Mouse (Mus musculus) spleen, adult 12 weeks (tissue): ENCODE data around the gene Ppp1r18.

Experiments used
- DNase-seq: peaks from one replicate; pipeline ENCODE4 v3.0.0; 2022; ENCODE audit warnings: low spot score

Gene Ppp1r18

DNA sequence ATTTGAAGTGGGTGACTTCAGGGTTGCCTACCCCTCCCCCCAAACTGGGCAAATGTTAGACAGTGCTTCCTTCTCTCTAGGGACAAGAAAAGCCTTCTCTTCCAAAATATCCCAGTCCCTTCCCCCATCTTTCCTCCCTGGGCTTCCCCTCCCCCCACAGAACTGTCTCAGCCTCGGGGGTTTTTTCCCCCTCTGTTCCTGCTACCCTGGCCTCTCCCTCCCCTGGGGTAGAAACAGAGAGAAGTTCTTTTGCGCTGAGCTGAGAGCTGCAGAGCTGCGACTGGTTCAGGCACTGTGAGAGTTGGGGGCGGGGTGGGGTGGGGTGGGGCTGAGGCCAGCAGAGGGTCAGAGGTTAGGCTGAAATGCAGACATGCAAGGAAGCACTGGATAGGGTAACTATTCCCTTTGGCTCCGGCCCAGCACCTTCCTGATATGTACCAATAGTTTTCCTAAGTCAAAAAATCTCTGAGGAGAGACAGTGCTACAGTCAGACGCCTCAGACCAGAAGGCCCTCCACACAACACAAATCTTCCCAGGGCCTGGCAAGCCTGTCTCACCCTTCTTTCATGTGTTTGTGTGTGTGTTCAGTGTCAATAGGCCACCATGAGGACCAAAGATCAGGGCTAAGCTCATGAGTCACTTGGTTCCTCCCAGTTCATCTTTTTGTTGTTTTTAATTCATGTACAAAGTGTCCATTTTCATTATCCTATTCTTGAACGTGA is 4.1 kb downstream of the Ppp1r18 start:
- no peak for DNase-seq

DNA sequence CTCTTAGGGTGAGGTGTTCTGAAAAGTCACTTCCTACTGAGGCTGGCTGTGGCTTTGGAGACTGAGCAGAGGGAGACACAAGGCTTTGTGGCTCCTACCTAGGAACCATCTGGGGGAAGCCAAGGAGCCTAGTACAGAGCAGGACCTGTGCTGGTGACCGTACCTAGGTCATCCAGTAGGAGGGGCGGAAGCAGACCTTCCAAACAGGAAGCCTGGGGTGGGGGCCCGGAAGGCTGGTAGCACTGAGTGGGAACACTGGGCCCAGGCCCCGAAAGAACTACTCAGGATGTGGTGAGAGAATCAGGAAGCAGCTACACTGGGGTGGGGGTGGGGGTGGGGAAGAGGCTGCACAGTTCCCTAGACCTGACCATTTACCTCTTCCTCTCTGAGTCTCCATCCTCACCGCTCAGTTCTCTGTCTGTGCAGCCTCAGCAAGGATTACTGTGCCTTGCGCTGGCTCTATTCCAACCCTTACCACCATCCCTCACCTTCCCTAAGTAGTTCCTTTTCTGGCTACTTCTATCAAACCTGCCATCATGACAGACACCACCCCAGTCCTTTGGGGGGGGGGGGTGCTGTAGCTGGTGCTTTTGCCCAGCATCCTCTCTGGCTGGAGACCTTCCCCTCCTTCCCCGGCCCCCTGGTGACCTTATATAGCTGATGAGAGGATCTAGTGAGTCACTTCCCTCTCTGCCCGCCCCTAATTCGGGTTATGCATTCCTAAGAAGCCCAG is 4.9 kb downstream of the Ppp1r18 start:
- peak; percentile 33 for DNase-seq

DNA sequence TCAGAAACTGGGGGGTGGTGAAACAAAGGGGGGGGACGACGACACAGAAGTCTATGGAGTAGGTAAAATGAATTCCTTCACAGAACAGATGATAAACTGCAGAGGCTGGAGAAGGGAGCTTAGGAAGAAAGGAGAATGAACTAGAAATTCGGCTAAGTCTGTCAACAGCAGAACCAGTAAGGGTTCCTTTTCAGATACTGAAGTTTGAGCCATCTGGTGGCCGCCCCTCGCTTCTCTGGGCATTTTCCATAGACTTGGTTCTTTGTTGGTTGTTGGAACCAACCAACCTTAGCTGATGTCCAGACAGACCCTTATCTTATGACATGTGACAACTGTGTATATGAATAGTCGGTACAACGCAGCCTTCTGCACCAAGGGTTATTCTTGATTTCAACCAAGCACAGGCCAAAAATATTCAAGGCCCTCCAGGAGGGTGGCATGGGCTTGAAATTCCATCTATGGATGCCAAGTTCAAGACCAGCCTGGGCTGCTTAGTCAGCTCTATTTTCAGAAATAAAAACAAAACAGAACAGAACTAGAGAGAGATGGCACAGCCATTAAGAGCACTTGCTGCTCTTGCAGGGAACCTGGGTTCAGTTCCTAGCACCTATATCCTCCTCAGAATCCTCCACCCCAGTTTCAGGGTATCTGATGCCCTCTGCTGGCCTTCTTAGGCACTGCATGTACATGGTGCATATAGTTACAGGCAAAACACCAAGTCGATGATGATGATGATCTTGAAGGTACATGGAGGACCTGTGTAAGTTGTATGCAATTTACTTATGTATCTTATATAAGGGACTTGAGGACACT is 5.7 kb downstream of the Ppp1r18 start:
- peak; percentile 29 for DNase-seq

DNA sequence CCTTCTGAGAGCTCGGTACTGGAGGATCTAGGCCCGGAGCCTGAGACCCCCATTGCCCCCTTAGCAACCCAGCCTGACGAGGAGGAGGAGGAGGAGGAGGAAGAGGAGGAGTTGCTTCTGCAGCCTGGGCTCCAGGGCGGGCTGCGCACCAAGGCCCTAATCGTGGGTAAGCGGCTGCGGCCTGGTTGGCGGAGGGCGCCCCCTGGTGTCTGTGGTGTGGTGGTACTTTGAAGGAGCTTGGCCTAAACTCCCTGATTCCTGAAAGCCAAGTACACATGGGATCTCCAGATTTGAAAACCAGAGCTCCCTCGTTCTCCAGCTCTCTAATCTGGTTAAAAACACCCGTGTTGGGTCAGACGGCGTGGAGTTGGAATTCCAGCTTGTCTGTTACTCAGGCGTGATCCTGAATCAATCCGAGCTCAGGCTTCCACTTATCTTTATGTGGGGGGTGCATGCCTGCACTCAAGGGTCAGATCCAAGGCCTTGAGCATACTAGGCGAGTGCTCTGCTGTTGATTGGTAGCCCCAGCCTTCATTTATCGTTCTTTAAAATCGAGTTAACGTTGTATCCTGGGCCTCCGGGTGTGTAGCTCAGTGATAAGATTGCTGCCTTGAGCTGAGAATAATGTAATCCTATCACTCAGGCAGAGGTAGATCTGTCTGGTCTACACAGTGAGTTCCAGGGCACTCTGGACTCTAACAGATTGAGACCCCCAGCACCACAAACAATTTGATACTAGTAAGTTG is 8.6 kb downstream of the Ppp1r18 start:
- peak; percentile 77 for DNase-seq

DNA sequence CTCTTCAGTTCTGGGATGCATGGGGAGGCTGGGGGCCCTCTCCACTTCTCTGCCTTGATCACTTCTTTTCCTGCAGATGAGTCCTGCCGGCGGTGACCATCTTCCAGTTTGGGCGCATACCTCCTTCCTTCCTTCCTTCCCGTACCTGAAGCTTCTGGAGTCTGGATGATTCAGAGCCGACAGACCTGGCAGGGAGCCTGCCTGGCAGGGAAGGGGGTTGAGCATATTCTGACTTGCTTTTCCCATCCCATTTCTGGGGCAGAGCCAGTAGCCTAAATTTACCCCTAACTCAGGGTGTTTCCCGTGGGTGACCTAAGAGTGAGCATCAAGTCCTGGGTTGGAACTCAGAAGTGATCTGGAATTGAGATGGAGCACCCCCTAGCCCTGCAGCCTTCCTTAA is 9.3 kb downstream of the Ppp1r18 start:
- DNase-seq: no peak

DNA sequence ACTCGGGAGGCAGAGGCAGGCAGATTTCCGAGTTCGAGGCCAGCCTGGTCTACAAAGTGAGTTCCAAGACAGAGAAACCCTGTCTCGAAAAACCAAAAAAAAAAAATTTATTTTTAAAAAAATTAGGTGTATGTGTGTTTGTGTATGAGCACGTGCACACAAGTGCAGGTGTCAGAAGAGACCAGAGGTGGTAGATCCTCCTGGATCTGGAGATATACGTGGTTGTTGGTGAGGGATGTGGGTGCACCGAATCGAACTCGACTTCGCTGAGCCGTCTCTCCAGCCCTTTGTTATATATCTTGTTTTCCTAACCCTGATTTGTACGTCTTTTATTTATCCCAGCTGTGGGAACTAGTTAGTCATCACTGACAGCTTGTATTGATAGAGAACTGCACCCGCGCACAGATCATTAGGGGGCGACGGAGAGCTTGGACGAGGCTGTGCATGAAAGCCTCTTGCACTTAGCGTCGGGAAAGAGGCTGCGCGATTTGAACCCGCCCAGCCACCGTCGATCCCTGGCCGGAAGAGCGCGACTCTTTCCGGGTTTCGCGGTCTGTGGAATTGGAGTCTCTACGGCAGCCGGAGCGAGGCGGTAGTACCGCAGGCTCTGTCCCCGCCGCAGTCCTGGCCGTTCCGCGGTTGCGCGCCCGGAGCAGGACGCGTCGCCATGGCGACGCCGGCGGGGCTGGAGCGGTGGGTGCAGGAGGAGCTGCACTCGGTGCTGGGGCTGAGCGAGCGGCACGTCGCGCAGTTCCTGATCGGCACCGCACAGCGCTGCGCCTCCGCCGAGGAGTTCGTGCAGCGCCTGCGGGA is 14.1 kb downstream of the Ppp1r18 start, which contains the start of gene Dhx16:
Gene Dhx16 (plus strand): TSS at position 575 of the 813 bp plus-strand sequence.
- DNase-seq: peak; percentile 82

DNA sequence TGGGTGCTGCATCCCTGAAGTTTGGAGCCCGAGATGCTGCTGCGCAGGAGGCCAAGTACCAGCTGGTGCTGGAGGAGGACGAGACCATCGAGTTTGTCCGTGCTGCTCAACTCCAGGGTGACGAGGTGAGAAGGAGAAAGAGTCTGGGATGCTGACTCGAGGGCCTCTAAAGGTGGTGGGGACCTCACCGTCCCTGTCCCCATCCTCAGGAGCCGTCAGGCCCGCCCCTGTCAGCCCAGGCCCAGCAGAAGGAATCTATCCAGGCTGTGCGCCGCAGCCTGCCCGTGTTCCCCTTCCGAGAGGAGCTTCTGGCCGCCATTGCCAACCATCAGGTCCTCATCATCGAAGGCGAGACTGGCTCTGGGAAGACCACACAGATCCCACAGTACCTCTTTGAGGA is 17.5 kb downstream of the Ppp1r18 start:
- DNase-seq: no peak

DNA sequence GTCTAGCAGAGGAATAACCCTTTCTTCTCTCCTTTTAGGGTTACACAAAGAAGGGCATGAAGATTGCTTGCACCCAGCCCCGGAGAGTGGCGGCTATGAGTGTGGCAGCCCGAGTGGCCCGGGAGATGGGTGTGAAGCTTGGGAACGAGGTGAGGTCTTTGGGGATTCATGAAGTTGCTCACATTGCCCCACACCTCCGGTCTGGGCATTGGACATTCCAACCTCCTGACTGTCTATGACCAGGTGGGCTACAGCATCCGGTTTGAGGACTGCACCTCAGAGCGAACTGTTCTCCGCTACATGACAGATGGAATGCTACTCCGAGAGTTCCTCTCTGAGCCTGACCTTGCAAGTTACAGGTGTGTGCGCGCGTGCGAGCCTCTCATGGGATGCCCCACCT is 18.4 kb downstream of the Ppp1r18 start:
- no peak for DNase-seq

DNA sequence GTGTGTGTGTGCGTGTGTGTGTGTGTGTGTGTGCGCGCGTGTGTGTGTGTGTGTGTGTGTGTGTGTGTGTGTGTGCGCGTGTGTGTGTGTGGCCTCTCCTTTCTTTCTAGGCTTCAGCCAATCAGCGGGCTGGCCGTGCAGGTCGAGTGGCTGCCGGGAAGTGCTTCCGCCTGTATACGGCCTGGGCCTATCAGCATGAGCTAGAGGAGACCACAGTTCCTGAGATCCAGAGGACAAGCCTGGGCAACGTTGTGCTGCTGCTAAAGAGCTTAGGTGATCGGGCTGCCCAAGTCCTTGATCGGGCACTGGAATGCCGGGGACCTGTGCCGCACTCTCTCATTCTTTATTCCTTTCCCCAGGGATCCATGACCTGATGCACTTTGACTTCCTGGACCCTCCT is 22.3 kb downstream of the Ppp1r18 start:
- no peak for DNase-seq

DNA sequence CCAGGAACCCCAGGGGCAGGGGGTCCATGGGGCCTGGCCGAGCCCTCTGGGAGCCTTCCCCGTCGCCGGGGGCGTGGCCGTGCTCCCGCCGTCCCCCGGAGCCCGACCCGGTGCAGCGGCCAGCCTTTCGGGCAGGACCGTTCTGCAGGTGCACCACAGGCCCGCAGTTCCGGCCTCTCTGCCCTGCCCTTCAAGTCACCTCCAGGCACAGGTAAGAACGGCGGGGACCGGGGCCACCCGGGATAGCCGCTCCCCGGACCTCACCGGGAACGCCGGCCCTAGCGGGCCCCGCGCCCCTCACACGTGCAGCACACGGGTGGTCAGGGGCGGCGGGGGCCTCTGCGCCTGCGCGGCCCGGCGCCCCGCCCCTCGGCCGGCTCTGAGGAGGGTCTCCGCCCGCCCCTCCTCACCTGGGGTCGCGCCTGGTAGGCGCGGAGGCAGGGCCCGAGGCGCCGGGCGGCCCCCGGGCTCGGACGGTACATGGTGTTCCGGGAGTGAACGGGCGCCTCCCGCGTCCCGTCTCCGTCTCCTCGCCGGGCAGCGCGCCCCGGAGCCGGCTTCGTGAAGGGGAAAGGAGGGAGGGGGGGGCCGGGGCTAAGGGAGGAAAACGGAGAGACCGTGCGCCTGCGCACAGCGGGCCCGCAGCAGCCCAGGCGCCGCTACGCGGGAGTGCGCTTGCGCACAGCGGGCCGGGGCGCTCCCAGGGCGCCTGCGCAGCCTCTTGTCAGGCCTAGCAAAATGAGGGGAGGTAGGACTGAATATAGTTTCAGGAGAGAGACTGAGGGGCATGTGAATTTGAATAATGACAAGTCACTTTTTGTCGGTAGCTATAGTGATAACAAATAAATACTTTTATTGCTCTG is 31.6 kb downstream of the Ppp1r18 start, which contains the start of gene 2310061I04Rik:
Gene 2310061I04Rik (minus strand): TSS at position 651 of the 863 bp plus-strand sequence.
- DNase-seq: peak; percentile 84

DNA sequence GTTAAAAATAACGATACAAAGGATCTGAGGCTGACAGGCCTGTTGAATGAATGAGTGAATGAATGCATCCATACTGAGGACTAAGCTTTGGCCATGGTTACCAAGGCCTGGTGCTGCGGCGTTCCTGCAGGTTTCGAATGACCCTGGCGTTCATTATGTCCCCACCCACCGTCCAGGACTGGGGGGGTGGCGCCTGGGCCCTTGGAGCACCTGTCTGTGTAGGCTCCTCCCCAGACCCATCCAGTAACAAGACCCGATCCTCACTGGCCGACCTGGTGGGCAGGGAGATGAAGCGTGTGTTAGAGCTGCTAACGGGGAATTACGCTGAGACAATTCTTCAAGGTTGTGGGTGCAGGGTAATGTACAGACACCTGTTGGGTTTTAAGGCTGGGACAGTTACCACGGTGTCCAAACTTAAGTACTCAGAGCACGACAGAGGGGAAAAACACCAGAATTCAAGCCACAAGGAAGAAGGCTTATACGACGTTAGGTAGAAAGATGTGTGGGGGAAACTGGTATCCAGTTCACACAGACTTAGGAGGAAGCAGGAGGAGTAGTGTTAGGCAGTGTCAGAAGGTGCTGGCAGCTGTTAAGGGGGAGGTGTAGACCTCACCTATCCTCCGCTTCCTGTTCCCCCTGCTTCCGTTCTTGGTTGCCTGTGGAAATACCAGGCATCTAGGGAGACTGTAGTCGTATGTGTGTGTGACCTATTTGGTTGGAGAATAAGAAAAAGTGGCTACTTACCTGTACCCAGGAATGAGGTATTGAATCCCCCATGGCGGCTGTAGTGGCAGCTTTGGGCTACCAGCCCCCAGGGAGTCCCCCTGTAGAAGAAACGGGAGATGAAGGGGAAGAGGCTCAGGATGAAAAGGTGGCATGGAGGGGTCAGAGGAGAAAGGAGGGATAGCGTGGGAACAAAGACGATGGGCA is 32.5 kb downstream of the Ppp1r18 start:
- DNase-seq: no peak

DNA sequence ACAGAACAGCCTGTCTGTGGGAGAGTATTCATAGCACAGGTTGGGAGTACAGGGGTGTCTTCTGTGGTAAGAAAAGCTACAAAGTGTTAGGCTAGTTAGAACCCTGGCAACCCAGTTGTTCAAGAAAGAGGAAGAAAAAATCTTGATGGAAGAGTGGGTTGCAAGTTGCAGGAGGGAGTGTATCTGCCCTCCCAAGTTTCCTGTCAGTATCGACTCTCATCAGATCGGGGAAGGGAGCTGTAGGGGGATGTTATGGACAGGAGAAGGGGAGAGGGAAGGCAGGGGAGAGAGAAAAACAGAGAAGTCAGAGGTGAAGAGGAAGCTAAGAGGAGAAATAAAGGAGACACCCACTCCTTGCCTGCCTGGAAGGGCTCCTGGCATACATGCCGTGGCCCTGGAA is 35.2 kb downstream of the Ppp1r18 start:
- DNase-seq: no peak

DNA sequence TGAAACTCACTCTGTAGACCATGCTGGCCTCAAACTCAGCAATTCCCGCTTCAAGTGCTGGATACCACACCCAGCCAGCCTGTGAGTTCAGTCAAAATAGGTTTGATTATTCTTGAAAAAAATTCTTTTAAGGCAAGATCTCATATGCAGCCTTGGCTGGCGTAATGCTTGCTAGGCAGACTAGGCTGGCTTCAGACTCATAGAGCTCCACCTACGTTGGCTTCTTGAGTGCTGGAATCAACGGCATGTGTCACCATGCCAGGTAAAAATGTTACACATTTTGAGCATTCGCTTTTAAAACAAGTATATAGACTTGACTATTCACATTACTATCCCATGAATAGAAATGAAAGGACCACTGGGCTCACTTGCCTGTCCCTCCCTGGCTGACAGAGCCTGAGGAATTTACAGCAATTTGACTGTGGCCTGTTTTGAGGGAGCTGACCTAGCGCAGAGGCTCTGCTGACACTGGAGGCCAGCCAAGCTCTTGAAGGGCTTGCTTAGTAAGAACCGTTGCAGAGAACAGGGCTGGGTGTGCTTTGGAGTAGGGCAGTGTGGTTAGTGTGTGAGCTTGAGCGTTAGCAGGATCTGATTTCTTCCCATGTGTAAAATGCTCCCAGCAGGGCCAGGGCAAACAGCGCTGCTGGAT is 38.1 kb downstream of the Ppp1r18 start:
- no peak for DNase-seq

DNA sequence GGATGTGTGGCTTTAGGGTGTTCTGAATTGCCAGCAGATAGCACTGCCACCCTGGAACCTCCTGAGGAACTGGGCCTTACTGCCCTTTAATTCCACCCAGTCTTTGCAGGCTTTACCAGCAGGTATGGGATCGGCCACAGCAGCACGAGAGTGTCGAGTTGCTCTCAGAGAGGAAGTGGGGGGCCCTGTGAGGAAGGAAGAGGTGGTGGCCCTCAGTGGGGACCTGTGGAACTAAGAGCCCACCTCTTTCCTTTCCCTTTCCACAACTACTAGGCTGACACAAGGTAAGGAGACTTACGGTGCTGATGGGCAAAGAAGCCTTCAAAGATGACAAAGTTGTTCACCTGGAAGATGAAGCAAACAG is 38.6 kb downstream of the Ppp1r18 start:
- DNase-seq: no peak

DNA sequence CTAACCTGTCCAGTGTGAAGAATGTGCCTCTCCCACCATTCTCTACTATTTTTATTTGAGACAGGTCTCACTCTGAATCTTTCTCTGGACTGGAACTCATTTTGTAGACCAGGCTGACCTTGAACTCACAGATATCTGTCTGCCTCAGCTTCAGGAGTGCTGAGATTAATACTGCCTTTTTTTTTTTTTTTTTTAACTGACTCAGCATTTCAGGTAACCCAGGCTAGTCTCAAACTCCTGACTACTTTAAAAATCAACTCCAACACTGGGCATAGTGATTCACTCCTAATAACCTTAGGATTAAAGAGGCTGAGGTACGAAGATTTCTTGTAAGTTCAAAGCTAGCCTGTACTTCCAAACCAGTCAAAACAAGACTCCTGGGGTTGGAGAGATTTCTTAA is 40.2 kb downstream of the Ppp1r18 start:
- no peak for DNase-seq

DNA sequence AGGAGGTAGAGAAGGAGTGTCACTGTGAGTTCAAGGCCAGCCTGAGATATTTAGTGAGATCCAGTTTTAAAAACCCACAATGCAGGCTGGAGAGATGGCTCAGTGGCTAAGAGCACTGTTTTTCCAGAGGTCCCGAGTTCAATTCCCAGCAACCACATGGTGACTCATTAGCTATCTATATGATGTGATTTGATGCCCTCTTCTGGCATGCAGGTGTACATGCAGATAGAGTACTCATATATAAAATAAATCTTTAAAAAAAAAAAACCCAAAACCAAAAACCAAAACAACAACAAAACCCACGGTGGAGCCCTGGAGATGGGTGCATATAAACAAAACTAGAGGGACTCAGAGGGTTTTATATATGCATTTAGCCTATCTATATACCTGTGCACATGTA is 42.2 kb downstream of the Ppp1r18 start:
- no peak for DNase-seq

DNA sequence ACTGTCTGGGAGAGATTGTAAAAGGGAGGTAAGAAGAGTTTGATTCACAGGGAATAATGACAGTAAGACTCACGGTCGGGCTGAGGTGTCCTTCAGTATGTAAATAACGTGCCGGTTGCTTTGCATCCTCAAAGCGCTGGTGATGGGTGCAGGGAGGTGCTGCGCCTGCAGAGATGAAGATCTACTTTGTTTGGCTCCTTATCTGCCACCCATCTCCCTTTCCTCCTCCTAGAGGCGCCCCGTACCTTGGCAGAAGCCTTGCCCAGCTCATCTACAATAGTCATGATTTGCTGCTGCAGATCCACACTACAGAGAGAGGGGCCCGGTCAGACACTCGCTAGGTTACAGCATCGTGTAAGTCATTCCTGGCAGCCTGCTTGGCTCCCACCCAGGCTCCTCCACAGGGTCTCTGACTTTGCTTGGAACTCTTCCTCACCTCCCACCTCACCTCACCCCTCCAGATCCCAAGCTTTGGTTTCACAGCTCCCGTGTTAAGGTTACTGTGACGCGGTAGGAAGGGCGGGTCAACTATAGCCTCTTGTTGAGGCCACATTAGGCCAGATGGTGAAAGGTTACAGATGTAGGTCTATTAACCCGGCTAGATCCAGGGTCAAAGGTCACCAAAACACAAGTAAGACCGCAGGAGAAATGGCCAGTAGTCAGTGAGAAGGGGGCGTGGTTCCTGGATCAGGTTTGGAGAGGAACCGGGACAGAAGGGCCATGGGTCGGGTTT is 44.0 kb downstream of the Ppp1r18 start:
- DNase-seq: no peak

DNA sequence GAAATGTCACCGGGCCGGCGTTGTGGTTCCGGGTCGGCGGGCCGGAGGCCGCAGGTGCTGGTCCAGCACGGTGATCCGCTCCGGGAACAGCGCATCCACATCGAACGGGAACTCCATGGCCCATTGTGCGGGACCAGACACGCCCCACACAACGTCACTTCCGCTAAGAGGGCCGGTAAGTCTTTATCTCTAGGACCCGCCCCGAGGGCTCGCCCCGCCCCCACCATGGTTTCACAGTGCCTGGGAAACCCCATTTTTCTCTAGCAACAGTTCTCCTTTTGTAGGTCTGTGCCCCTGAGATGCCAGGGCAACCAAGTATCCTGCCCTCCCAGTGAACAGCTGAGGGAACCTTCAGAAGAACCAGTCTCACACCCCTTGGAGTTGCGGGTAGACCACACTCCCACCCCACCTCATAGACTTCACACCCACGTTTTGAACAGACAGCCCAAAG is 44.6 kb downstream of the Ppp1r18 start, which contains the start of gene Atat1:
Gene Atat1 (minus strand): TSS at position 157 of the 451 bp plus-strand sequence.
- DNase-seq: peak; percentile 93
